Mouse (Mus musculus): ENCODE data around the gene Fgfr2.
A peak's percentile ranks its signal among the peaks of the same experiment; 100 is the strongest.

Gene Fgfr2

DNA sequence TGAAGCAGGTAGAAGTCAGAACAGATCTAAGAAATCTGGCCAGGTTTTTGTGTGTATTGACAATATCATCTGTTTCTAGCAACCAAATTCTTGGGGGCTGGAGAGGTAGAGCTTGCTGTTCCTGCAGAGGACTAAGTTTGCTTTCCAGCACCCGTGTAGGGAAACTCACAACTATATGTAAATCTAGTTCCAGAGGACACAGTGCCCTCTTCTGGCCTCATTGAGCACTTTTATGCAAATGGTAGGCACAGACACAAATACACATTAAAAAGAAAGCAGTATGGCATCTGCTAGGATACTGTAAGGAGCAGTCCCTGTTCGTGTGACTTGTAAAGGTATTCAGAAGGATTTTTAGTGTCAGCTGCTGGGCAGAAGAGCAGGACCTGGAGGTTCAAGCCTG, 240.8 kb downstream of the Fgfr2 start:
- no peak for DNase-seq

DNA sequence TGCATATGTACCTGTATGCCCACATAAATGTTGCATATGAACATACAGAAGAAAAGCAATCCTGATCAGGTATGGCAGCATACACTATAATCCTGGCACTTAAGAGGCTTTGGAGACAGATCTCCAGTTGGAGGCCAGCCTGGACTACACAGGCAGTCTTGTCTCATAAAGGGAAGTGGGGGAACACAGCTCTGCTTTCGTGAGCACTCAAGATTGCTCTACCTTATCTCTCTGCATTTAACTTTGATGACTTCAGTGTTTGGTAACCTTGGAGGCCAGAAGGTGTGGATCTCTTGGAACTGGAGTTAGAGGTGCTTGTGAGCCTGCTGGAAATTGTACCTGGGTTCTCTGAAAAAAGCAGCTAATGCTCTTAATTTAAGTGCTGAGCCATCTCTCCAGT, 242.9 kb downstream of the Fgfr2 start:
- DNase-seq = no peak

DNA sequence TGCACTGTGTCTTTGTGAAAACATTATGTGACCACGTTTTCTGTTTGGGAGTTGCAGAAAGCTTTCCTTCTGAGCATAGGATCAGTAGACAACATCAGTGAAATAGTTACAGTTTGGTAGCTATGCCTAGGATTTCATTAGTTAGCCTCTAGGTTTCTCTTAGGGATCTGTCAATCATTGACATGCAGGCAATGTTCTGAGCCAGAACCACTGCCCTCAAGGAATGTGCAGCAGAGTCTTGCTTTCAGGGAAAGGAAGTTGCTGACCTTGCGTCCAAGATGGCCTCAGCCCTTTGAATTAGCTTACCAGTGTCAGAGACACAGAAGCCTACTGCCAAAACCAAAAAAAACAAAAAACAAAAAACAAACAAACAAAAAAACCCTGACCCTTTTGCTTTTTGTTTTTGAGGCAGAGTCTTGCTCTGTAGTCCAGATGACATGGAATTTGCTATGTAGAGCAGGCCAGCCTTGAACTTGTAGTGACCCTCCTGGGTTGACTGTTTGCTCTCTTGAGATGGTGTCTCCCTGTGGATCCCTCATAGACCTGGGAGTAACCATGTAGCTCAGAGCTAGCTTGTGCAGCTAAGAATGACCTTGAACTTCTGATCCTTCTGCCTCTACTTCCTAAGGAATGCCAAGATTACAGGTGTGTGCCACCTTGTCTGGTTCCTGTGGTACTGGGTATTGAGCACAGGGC, 247.6 kb downstream of the Fgfr2 start:
- DNase-seq = no peak

DNA sequence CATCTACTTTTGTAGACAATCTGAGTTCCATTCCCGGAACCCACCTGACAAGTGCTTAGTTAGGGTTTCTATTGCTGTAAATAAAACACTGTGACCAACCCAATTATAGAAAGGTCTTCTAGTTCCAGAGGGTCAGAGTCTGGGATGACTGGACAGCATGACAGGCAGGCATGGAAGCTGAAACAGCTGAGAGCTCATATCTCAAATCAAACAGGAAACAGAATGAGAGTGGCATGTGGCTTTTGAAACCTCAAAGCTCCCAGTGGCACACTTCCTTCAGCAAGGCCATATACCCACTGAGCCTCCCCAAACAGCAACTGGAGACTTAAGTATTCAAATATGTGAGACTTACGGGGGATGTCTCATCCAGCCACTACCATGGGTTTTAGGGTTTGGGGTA, 250.1 kb downstream of the Fgfr2 start:
- DNase-seq = no peak

GRCm38 (mm10) chr7:132866316-132866715, 256.8 kb downstream of the Fgfr2 start:
- DNase-seq = no peak

GRCm38 (mm10) chr7:132859042-132859958, 263.9 kb downstream of the Fgfr2 start, which contains the start of gene Abraxas2:
Gene Abraxas2 (plus strand): TSS chr7:132859225.
- peak; percentile 81 for DNase-seq

DNA sequence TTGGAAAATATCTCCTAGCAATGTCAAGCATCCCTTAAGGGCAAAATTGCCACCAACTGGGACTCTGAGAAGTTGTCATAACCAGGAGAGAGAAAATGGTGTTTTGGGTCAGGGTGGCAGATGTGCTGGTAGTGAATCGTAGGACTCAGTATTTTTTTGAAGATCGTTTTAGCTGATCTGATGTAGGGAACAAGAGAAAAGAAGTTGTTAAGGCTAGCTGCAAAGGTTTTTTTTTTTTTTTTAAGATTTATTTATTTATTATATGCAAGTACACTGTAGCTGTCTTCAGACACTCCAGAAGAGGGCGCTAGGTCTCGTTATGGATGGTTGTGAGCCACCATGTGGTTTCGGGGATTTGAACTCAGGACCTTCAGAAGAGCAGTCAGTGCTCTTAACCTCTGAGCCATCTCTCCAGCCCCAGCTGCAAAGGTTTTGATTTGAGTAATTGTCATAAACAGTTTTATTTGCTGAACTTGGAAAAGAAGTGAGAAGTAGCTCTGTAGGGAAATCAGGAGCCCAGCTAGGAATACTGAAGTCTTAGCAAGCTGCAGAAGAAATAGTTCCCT, 265.0 kb downstream of the Fgfr2 start:
- no peak for DNase-seq

- no peak for DNase-seq
These were observed 267.1 kb downstream of the Fgfr2 start for GRCm38 (mm10) chr7:132856083-132856482.

DNA sequence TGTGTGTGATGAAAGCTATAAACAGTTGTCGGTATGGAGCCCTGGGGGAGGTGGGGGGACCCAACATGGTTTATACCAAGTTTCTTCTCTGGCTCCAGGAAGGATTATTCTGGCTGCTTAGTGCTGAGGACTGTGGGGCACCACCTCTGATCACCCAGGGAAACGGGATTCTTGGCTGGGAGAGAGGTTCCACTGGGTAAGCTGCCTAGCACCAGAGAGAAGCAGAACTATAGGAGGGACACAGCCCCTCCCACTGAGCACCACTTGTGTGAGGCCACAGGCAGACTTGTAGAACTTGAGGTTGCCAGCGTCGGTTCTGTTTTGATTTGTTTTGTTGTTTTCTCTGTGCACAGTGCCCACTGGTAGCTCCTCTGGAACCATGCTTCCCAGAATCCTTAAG, 269.2 kb downstream of the Fgfr2 start:
- no peak for DNase-seq

DNA sequence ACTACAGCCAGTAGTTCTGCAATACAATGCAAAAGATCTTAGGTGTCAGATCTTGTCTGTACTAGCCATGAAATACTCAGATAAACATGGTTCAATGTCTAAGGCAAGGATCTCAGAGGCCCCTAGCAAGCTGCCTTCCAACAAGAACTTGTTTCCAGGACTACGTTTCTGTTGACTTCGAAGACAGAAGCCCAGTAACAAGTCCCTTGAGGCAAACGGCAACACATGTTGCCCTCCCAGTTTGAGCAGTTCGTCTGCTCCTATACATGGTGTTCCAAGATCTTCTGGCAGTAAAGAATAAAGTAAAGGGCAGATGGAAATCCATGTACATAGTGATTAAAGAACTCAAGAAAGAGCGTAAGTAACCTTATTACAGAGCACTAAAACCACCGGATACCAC, 269.8 kb downstream of the Fgfr2 start:
- DNase-seq = no peak

- DNase-seq = peak; percentile 81
These were observed 270.8 kb downstream of the Fgfr2 start, which contains the start of gene Eef1akmt2 for GRCm38 (mm10) chr7:132852173-132852844. Gene Eef1akmt2 (minus strand): TSS chr7:132852673.

DNA sequence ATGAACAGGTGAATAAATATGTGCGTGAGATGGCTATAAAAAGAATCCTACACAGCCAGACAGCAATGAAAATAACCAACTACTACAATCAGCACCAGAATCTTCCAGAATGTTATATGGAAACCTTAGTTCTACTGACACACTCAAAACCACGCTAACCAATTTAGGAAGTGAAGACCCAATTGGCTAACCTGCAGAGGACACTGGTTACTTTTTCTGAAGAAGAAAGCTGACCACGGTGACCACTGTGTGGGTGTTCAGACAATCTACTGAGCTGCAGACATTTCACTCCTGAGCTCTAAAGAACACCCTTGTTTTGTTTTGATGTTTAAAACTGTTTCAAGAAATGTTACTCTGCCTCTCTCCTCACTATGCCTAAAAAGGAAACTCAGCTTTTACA, 280.0 kb downstream of the Fgfr2 start:
- DNase-seq = no peak

DNA sequence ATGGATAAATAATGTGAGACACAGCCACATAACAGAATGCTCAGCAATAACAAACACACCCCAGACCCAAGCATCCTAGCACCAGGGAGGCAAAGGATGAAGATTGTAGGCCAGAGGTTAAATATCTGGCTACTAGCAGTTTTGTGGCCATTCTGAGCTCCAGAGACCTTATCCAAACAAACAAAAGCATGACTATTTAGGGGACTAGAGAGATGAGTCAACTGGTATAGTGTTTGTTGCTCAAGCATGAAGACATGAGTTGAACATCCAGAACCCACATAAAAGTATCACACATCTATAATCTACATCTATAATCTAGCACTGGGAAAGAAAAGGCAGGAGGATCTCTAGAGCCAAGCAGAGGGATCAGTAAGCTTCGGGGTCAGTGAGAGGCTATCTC, 280.7 kb downstream of the Fgfr2 start:
- DNase-seq = no peak

- no peak for DNase-seq
These were observed 281.9 kb downstream of the Fgfr2 start for GRCm38 (mm10) chr7:132841287-132841686.

DNA sequence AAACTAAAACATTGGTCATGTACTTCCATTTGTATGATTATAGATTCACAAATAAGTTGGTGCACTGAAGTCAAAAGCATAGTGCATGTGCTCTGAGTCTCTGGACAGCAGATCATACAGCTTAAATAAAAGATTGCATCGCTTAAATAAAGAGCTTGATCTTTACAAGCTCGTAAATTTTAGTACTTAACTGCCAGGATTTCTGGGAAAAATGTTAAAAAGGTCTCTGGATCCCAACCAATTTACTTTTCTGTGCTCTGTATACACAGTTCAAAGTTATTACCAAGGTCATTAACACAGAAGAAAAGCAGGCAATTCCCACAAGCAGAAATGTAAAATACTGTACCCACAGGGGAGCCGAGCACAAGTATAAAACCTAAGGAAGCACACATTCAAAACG, 292.2 kb downstream of the Fgfr2 start:
- DNase-seq = no peak

- no peak for DNase-seq
These were observed 298.7 kb downstream of the Fgfr2 start for GRCm38 (mm10) chr7:132824346-132825022.

- DNase-seq = no peak
These were observed 299.3 kb downstream of the Fgfr2 start for GRCm38 (mm10) chr7:132823832-132824231.

GRCm38 (mm10) chr7:132820692-132821091, 302.5 kb downstream of the Fgfr2 start:
- DNase-seq = no peak

DNA sequence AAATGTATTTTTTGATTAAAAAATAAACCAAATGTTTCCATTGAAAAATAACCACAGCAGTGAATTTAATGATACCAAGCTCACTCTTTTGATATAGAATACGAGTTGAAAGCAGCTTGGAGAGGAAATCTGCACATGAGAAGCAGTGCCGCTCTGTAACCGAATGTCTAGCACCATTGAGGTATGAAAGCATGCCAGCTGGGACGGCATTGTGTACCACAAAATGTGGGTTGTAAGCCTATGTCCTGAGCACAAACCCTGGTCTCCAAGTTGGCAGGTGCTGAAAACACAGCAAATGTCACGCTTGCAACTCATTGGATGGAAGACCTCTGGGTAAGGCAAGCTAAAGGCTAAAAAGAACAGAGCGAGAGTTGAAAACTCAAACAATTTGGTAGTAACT, 306.1 kb downstream of the Fgfr2 start:
- no peak for DNase-seq

- DNase-seq = no peak
These were observed 306.6 kb downstream of the Fgfr2 start for GRCm38 (mm10) chr7:132816528-132816927.

DNA sequence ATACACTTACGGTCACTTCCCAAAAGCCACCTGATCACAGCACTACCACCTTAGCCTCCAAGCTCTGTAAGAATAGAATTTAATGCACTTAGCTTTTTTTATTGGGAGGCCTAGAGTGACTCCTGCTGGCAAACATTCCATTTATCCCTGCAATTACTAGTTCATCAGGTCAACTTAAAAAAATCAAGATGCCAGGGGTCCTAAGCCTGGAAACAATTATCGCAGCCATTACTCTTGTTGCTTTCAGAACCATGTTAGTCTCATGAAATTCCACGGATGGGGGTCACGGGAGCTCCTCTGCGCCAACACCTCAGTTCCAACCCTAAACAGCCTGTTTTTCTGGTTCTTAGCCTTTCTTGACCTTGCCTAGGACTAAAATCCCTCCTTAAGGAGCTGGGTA, 308.1 kb downstream of the Fgfr2 start:
- DNase-seq = peak; percentile 6

DNA sequence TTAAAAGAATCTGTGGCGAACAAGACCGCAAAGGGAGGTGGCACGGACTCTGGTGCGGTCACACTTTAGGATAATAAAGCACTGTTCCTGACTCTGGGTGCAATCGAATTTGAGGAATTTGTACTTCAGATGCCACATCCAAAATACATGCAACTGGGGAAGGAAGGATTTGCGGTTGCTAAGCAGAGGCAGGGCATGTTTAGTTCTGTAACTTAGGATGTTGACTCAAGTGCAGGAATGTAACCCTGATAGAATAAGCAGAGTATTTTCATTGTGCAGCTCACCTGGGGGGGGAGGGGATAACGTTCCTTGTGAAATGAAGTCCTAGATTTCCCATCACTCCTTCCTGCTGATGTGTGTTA, 309.1 kb downstream of the Fgfr2 start:
- no peak for DNase-seq

All from cerebellum, adult 11 months (tissue).